Mouse (Mus musculus) kidney, embryonic 14.5 days (tissue): ENCODE measurements around the gene Kdm5c. TPM values are rescaled to one million over a fixed set of nuclear protein-coding genes. Genes with fewer than 3 reads are reported as not detected.

Experiments
- ATAC-seq: fragments of 200-750 bp; cut with Nextera tagmentation; 2 replicates; pipeline ENCODE4 v1.8.0; 2017; ENCODE audit warnings: moderate number of reproducible peaks, mild to moderate bottlenecking, moderate TSS enrichment, moderate library complexity; ENCODE audit not compliant: low FRiP score, low TSS enrichment
- H3K27ac ChIP-seq: fragments of 300-500 bp; sonication (generic); 2 replicates; pipeline ENCODE4 v1.5.1; 2014; ENCODE audit warnings: low read depth, mild to moderate bottlenecking, low read length, moderate library complexity, mixed read lengths
- H3K27me3 ChIP-seq: fragments of 300-500 bp; sonication (generic); 2 replicates; pipeline ENCODE4 v1.6.1; 2014; ENCODE audit warnings: mild to moderate bottlenecking, low read length; ENCODE audit not compliant: control insufficient read depth, insufficient read depth
- H3K36me3 ChIP-seq: fragments of 300-500 bp; sonication (generic); 2 replicates; pipeline ENCODE4 v1.6.1; 2014; ENCODE audit warnings: low read length, mixed read lengths; ENCODE audit not compliant: control insufficient read depth, insufficient read depth
- H3K4me1 ChIP-seq: fragments of 300-500 bp; sonication (generic); 2 replicates; pipeline ENCODE4 v1.6.1; 2014; ENCODE audit warnings: low read length, mixed read lengths; ENCODE audit not compliant: control insufficient read depth, insufficient read depth
- H3K4me2 ChIP-seq: fragments of 300-500 bp; sonication (generic); replicated peaks from 2 replicates; pipeline ENCODE4 v1.6.1; 2014; ENCODE audit warnings: low read depth, mild to moderate bottlenecking, low read length
- H3K4me3 ChIP-seq: fragments of 300-500 bp; sonication (generic); 2 replicates; pipeline ENCODE4 v1.5.1; 2014; ENCODE audit warnings: mild to moderate bottlenecking, low read length
- H3K9ac ChIP-seq: fragments of 300-500 bp; sonication (generic); 2 replicates; pipeline ENCODE4 v1.6.1; 2014; ENCODE audit warnings: low read depth, mild to moderate bottlenecking, low read length, moderate library complexity
- H3K9me3 ChIP-seq: fragments of 300-500 bp; sonication (generic); 2 replicates; pipeline ENCODE4 v1.6.1; 2016; ENCODE audit warnings: low read length; ENCODE audit not compliant: control insufficient read depth
- WGBS: fragments of 180-500 bp; shearing (Covaris S2); extraction: QIAGEN DNeasy Blood & Tissue Kit; methylation state at CpG from one replicate; pipeline ENCODE4 v1.1.7; 2014; 5-methylcytosine and 5-hydroxymethylcytosine counted together
- polyA plus RNA-seq: library from polyadenylated mRNA; unstranded; fragments of >200 nt; fragmentation: Nextera tagmentation; extraction: Ambion mirVana; gene quantifications from 2 replicates; pipeline ENCODE4 v1.2.1, GENCODE M21; 2014

The Kdm5c gene
- polyA plus RNA-seq: 39.4 and 42.5 TPM in 2 replicates

- Histone ChIP-seq H3K27ac (peak within 1 kb of the TSS; percentile 76; the same call in 1 of the 2 replicates), H3K4me1 (peaks cover 8% of the 10 kb centered on the region; the same call in 1 of the 2 replicates), H3K36me3 (peaks cover 9% of the 10 kb centered on the region; the same call in 1 of the 2 replicates), H3K9me3 (no peaks in the 10 kb centered on the region), H3K4me2 (peak within 1 kb of the TSS; percentile 48), H3K4me3 (peak within 1 kb of the TSS; percentile 75), H3K27me3 (no peaks in the 10 kb centered on the region), H3K9ac (peak within 1 kb of the TSS; percentile 89)
- WGBS: 2% methylated on average over 69 of the region's 69 CpGs
- ATAC-seq: peak; percentile 99
Measured at GRCm38 (mm10) chrX:152232781-152233763, at the start of gene Kdm5c. Kdm5c (plus strand) TSS chrX:152233020.

GRCm38 (mm10) chrX:152187151-152187550, 45.7 kb upstream of the Kdm5c start:
- H3K27me3 ChIP-seq: no peaks in the 10 kb centered on the region
- no peak overlapping the region for H3K4me3 ChIP-seq
- H3K9me3 ChIP-seq: no peaks in the 10 kb centered on the region
- H3K27ac ChIP-seq: no peak overlapping the region
- H3K4me1 ChIP-seq: no peaks in the 10 kb centered on the region
- no peak overlapping the region for H3K9ac ChIP-seq
- H3K36me3 ChIP-seq: no peaks in the 10 kb centered on the region
- no peak for ATAC-seq
- no peak overlapping the region for H3K4me2 ChIP-seq

GRCm38 (mm10) chrX:152191266-152191665, 41.6 kb upstream of the Kdm5c start:
- H3K4me1 ChIP-seq: no peaks in the 10 kb centered on the region
- no peak overlapping the region for H3K27ac ChIP-seq
- H3K27me3 ChIP-seq: no peaks in the 10 kb centered on the region
- no peaks in the 10 kb centered on the region for H3K9me3 ChIP-seq
- no peak for ATAC-seq
- no peak overlapping the region for H3K4me3 ChIP-seq
- H3K36me3 ChIP-seq: no peaks in the 10 kb centered on the region
- 72% methylated on average over 1 of the region's 1 CpGs for WGBS
- no peak overlapping the region for H3K9ac ChIP-seq
- no peak overlapping the region for H3K4me2 ChIP-seq

- WGBS: 90% methylated on average over 1 of the region's 1 CpGs
- H3K27me3 ChIP-seq: no peaks in the 10 kb centered on the region; the same call in 1 of the 2 replicates
- no peak overlapping the region for H3K9ac ChIP-seq
Measured at GRCm38 (mm10) chrX:152197814-152198648, 34.8 kb upstream of the Kdm5c start.

GRCm38 (mm10) chrX:152201737-152202421, 30.9 kb upstream of the Kdm5c start:
- Histone ChIP-seq H3K36me3 (no peaks in the 10 kb centered on the region), H3K4me2 (no peak overlapping the region), H3K9me3 (no peaks in the 10 kb centered on the region), H3K9ac (no peak overlapping the region), H3K27ac (no peak overlapping the region), H3K27me3 (peaks cover 4% of the 10 kb centered on the region; the same call in 1 of the 2 replicates), H3K4me1 (peaks cover 8% of the 10 kb centered on the region; the same call in 1 of the 2 replicates), H3K4me3 (no peak overlapping the region)
- no peak for ATAC-seq
- 24% methylated on average over 4 of the region's 4 CpGs for WGBS

More at GRCm38 (mm10) chrX:152197814-152198648, 34.8 kb upstream of the Kdm5c start:
- Histone ChIP-seq H3K4me2 (no peak overlapping the region), H3K36me3 (no peaks in the 10 kb centered on the region), H3K4me1 (peaks cover 8% of the 10 kb centered on the region; the same call in 1 of the 2 replicates), H3K4me3 (no peak overlapping the region), H3K27ac (no peak overlapping the region), H3K9me3 (no peaks in the 10 kb centered on the region)
- no peak for ATAC-seq

GRCm38 (mm10) chrX:152202422-152203103, 30.3 kb upstream of the Kdm5c start:
- peaks cover 4% of the 10 kb centered on the region; the same call in 1 of the 2 replicates for H3K27me3 ChIP-seq
- ATAC-seq: peak; percentile 28; the same call in 1 of the 2 replicates
- 36% methylated on average over 8 of the region's 8 CpGs for WGBS

GRCm38 (mm10) chrX:152203247-152203646, 29.6 kb upstream of the Kdm5c start:
- Histone ChIP-seq H3K4me2 (no peak overlapping the region), H3K27ac (no peak overlapping the region), H3K9me3 (no peaks in the 10 kb centered on the region), H3K27me3 (peaks cover 4% of the 10 kb centered on the region; the same call in 1 of the 2 replicates), H3K4me1 (peaks cover 8% of the 10 kb centered on the region; the same call in 1 of the 2 replicates), H3K4me3 (no peak overlapping the region), H3K36me3 (no peaks in the 10 kb centered on the region), H3K9ac (no peak overlapping the region)
- no peak; the same call in 1 of the 2 replicates for ATAC-seq
- WGBS: 79% methylated on average over 4 of the region's 4 CpGs

More at GRCm38 (mm10) chrX:152202422-152203103, 30.3 kb upstream of the Kdm5c start:
- Histone ChIP-seq H3K4me2 (no peak overlapping the region), H3K4me3 (no peak overlapping the region), H3K27ac (no peak overlapping the region), H3K36me3 (no peaks in the 10 kb centered on the region), H3K9me3 (no peaks in the 10 kb centered on the region), H3K9ac (no peak overlapping the region), H3K4me1 (peaks cover 8% of the 10 kb centered on the region; the same call in 1 of the 2 replicates)

- 94% methylated on average over 1 of the region's 1 CpGs for whole genome bisulfite sequencing
- ATAC-seq: no peak
Measured at GRCm38 (mm10) chrX:152205486-152205885, 27.3 kb upstream of the Kdm5c start.

More at GRCm38 (mm10) chrX:152205486-152205885, 27.3 kb upstream of the Kdm5c start:
- peaks cover 8% of the 10 kb centered on the region; the same call in 1 of the 2 replicates for H3K4me1 ChIP-seq
- no peak overlapping the region for H3K4me3 ChIP-seq
- H3K36me3 ChIP-seq: no peaks in the 10 kb centered on the region
- no peak overlapping the region for H3K27ac ChIP-seq
- H3K4me2 ChIP-seq: no peak overlapping the region
- peaks cover 4% of the 10 kb centered on the region; the same call in 1 of the 2 replicates for H3K27me3 ChIP-seq
- H3K9me3 ChIP-seq: no peaks in the 10 kb centered on the region
- no peak overlapping the region for H3K9ac ChIP-seq
